Mouse (Mus musculus) limb, embryonic 11.5 days (tissue): ENCODE results near the gene Tekt1. TPM values are rescaled to one million over a fixed set of nuclear protein-coding genes. Genes with fewer than 3 reads are reported as not detected.

Experiments
- ATAC-seq: fragments of 200-750 bp; cut with Nextera tagmentation; 2 replicates; pipeline ENCODE4 v1.8.0; 2017; ENCODE audit warnings: low read depth; ENCODE audit not compliant: insufficient number of reproducible peaks, low FRiP score, low TSS enrichment
- DNase-seq: peaks from one replicate; pipeline ENCODE4 v3.0.0-alpha.2; 2015; ENCODE audit warnings: low spot score
- H3K27ac ChIP-seq: fragments of 300-500 bp; sonication (generic); replicated peaks from 2 replicates; pipeline ENCODE4 v1.5.1; 2014; ENCODE audit warnings: low read depth, mild to moderate bottlenecking, low read length
- H3K27me3 ChIP-seq: fragments of 300-500 bp; sonication (generic); 2 replicates; pipeline ENCODE4 v1.6.1; 2014; ENCODE audit warnings: mild to moderate bottlenecking, low read length, mixed read lengths; ENCODE audit not compliant: control insufficient read depth, insufficient read depth
- H3K36me3 ChIP-seq: fragments of 300-500 bp; sonication (generic); 2 replicates; pipeline ENCODE4 v1.6.1; 2014; ENCODE audit warnings: mild to moderate bottlenecking, low read length, moderate library complexity, mixed read lengths; ENCODE audit not compliant: control insufficient read depth, insufficient read depth
- H3K4me1 ChIP-seq: fragments of 300-500 bp; sonication (generic); 2 replicates; pipeline ENCODE4 v1.6.1; 2014; ENCODE audit warnings: low read length, mixed read lengths; ENCODE audit not compliant: control insufficient read depth, insufficient read depth
- H3K4me2 ChIP-seq: fragments of 300-500 bp; sonication (generic); 2 replicates; pipeline ENCODE4 v1.6.1; 2014; ENCODE audit warnings: low read depth, mild to moderate bottlenecking, moderate library complexity; ENCODE audit not compliant: severe bottlenecking
- H3K4me3 ChIP-seq: fragments of 300-500 bp; sonication (generic); 2 replicates; pipeline ENCODE4 v1.5.1; 2014; ENCODE audit warnings: low read depth, low read length
- H3K9ac ChIP-seq: fragments of 300-500 bp; sonication (generic); 2 replicates; pipeline ENCODE4 v1.6.1; 2014; ENCODE audit warnings: mild to moderate bottlenecking, low read length
- H3K9me3 ChIP-seq: fragments of 300-500 bp; sonication (generic); 2 replicates; pipeline ENCODE4 v1.6.1; 2016; ENCODE audit warnings: low read length; ENCODE audit not compliant: control insufficient read depth
- WGBS: fragments of 180-500 bp; shearing (Covaris S2); extraction: QIAGEN DNeasy Blood & Tissue Kit; methylation state at CpG from one replicate; pipeline ENCODE4 v1.1.7; 2014; 5-methylcytosine and 5-hydroxymethylcytosine counted together
- polyA plus RNA-seq: library from polyadenylated mRNA; unstranded; fragments of >200 nt; fragmentation: Nextera tagmentation; extraction: Ambion mirVana; gene quantifications from 2 replicates; pipeline ENCODE4 v1.2.1, GENCODE M21; 2014

The Tekt1 gene
- polyA plus RNA-seq, 1 experiment from 2014 or later: 6.3 TPM

- DNase-seq (no peak), ATAC-seq (no peak)
- H3K4me3 ChIP-seq: no peak overlapping the region
- H3K4me2 ChIP-seq: no peak overlapping the region
- peaks cover 5% of the 10 kb centered on the region; the same call in 1 of the 2 replicates for H3K4me1 ChIP-seq
- no peaks in the 10 kb centered on the region for H3K36me3 ChIP-seq
- no peaks in the 10 kb centered on the region for H3K27me3 ChIP-seq
- no peak overlapping the region for H3K9ac ChIP-seq
- H3K9me3 ChIP-seq: no peaks in the 10 kb centered on the region
- H3K27ac ChIP-seq: no peak overlapping the region
- 83% methylated on average over 7 of the region's 7 CpGs for WGBS
These were observed 34.4 kb upstream of the Tekt1 start for GRCm38 (mm10) chr11:72396621-72397020.

DNA sequence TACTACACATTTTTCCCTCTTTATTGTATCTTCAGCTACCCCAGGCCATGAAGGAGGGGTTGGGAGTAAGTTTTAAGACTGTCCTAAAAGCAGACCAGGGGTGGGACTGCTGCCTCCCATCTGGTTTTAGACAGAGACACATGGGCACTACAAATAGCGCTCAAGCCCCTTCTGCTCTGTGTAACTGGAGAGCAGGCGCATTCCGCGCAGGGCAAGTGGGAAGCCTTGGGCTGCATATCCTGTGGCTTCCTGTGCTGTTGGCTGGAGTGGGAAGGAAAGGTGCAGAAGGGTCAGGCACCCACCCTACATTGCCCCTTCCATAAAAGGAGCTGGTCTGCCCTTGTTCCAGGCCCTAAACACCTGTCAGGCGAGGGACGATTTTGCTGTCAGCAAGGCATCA lies 33.4 kb upstream of the Tekt1 start:
- Histone ChIP-seq H3K27ac (no peak overlapping the region), H3K36me3 (no peaks in the 10 kb centered on the region), H3K9ac (no peak overlapping the region), H3K9me3 (no peaks in the 10 kb centered on the region), H3K27me3 (no peaks in the 10 kb centered on the region), H3K4me1 (peaks cover 3% of the 10 kb centered on the region; the same call in 1 of the 2 replicates), H3K4me2 (no peak overlapping the region), H3K4me3 (no peak overlapping the region)
- ATAC-seq (no peak), DNase-seq (no peak)
- WGBS: 47% methylated on average over 6 of the region's 6 CpGs

GRCm38 (mm10) chr11:72394694-72395093 lies 32.5 kb upstream of the Tekt1 start:
- no peak for ATAC-seq
- WGBS: 86% methylated on average over 2 of the region's 2 CpGs
- no peaks in the 10 kb centered on the region for H3K36me3 ChIP-seq

DNA sequence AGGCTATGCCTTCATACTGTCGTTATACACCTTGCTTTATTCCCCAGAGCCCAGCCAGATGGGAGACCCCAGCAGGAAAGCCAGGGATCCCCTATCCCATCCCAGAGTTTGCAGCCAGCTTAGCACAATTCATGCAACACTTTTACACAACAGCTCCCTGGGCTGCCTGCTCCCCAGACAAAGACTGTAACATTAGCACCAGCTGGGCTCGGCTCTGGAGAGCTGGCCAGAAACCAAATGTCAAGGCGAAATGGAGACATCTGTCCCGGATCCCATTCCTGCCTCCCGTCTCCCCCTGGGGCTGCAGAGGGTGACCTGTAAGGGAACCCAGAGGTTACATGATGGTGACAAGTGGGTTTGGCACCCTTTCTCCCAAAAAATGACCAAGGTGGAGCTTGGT lies 31.4 kb upstream of the Tekt1 start:
- no peak for DNase-seq
- Histone ChIP-seq H3K27ac (no peak overlapping the region), H3K9ac (no peak overlapping the region)

More at GRCm38 (mm10) chr11:72394694-72395093, 32.5 kb upstream of the Tekt1 start:
- H3K4me1 ChIP-seq: peaks cover 3% of the 10 kb centered on the region; the same call in 1 of the 2 replicates
- no peak overlapping the region for H3K27ac ChIP-seq
- no peak for DNase-seq
- no peaks in the 10 kb centered on the region for H3K27me3 ChIP-seq
- no peak overlapping the region for H3K9ac ChIP-seq
- no peaks in the 10 kb centered on the region for H3K9me3 ChIP-seq
- no peak overlapping the region for H3K4me2 ChIP-seq
- H3K4me3 ChIP-seq: no peak overlapping the region

GRCm38 (mm10) chr11:72393243-72393642 lies 31.0 kb upstream of the Tekt1 start:
- no peak for ATAC-seq
- H3K27ac ChIP-seq: no peak overlapping the region
- H3K9ac ChIP-seq: no peak overlapping the region
- WGBS: 80% methylated on average over 3 of the region's 3 CpGs
- peaks cover 5% of the 10 kb centered on the region; the same call in 1 of the 2 replicates for H3K4me1 ChIP-seq
- no peaks in the 10 kb centered on the region for H3K9me3 ChIP-seq
- DNase-seq: no peak
- no peak overlapping the region for H3K4me2 ChIP-seq
- H3K36me3 ChIP-seq: no peaks in the 10 kb centered on the region
- H3K4me3 ChIP-seq: no peak overlapping the region
- no peaks in the 10 kb centered on the region for H3K27me3 ChIP-seq

More for the DNA sequence above, 31.4 kb upstream of the Tekt1 start:
- Histone ChIP-seq H3K4me3 (no peak overlapping the region), H3K36me3 (no peaks in the 10 kb centered on the region), H3K27me3 (no peaks in the 10 kb centered on the region), H3K4me1 (peaks cover 3% of the 10 kb centered on the region; the same call in 1 of the 2 replicates), H3K4me2 (no peak overlapping the region), H3K9me3 (no peaks in the 10 kb centered on the region)
- WGBS: 61% methylated on average over 5 of the region's 5 CpGs
- ATAC-seq: no peak

DNA sequence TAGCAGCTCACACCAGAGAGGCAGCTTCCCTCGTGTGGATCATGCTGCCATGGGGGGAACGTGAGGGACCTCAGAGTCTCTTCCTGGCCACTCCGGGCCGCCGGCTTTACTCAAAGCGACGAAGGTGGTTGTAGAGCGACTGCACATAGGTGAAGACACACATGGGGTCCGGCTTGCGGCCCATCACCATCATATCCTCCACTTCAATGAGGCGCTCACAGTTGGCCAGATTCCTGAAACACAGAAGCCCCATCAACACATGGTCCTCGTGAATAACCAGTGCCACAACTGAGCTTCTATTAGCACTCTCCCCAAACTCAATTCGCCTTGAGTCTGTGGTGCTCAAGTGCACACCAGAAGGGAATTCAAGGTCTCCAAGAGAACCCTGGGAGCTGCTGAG lies 28.9 kb upstream of the Tekt1 start:
- Histone ChIP-seq H3K36me3 (no peaks in the 10 kb centered on the region), H3K4me2 (no peak overlapping the region), H3K4me3 (no peak overlapping the region), H3K4me1 (peaks cover 7% of the 10 kb centered on the region; the same call in 1 of the 2 replicates), H3K9me3 (no peaks in the 10 kb centered on the region), H3K27ac (no peak overlapping the region), H3K27me3 (no peaks in the 10 kb centered on the region), H3K9ac (no peak overlapping the region)
- 94% methylated on average over 13 of the region's 13 CpGs for WGBS
- DNase-seq: no peak
- no peak for ATAC-seq

- H3K9ac ChIP-seq: no peak overlapping the region
- H3K27me3 ChIP-seq: no peaks in the 10 kb centered on the region
- 0 out of 2 replicates have a peak, but pooled peaks cover 4% of the 10 kb centered on the region for H3K4me1 ChIP-seq
- DNase-seq (no peak), ATAC-seq (no peak)
- H3K36me3 ChIP-seq: no peaks in the 10 kb centered on the region
- no peak overlapping the region for H3K27ac ChIP-seq
- 86% methylated on average over 7 of the region's 7 CpGs for WGBS
- H3K4me3 ChIP-seq: no peak overlapping the region
- H3K9me3 ChIP-seq: no peaks in the 10 kb centered on the region
- no peak overlapping the region for H3K4me2 ChIP-seq
These were observed 27.3 kb upstream of the Tekt1 start for GRCm38 (mm10) chr11:72389407-72390142.

DNA sequence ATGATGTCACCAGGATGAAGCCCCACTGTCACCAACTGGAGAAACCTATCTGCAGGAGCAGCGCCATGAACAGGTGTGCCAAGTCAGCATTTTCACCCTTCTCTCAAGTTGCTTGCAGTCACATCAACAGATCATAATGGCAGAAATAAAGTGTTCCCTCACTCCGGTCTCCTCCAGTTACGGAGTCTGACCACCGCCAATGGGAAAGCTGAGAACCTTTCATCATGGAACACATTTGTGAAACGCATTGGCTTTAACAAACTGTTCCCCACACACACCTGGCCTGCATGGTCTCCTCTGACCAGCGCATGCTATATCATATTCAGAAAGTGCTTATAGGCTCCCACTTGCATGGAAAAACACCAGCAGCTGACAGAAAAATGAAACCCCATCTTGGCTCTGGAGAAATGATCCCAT lies 25.9 kb upstream of the Tekt1 start:
- Histone ChIP-seq H3K4me2 (no peak overlapping the region), H3K27me3 (no peaks in the 10 kb centered on the region), H3K9me3 (no peaks in the 10 kb centered on the region), H3K36me3 (no peaks in the 10 kb centered on the region), H3K4me1 (0 out of 2 replicates have a peak, but pooled peaks cover 4% of the 10 kb centered on the region), H3K9ac (no peak overlapping the region), H3K27ac (no peak overlapping the region), H3K4me3 (no peak overlapping the region)
- DNase-seq: no peak
- 70% methylated on average over 6 of the region's 6 CpGs for WGBS
- peak; percentile 57; the same call in 1 of the 2 replicates for ATAC-seq
